Mouse (Mus musculus): ENCODE results near the gene Megf8.
"Not testable (repeated sequence)": the region's sequence is repeated elsewhere in the genome, so short reads cannot be mapped to it uniquely, and the experiment has no call there.

The Megf8 gene

GRCm38 (mm10) chr7:25399028-25399427 is 82.1 kb downstream of the Megf8 start:
- not testable (repeated sequence) for DNase-seq (ENCODE audit: low read depth, low spot score)

GRCm38 (mm10) chr7:25401551-25401950 is 84.6 kb downstream of the Megf8 start:
- DNase-seq (ENCODE audit: low read depth, low spot score), result no peak

GRCm38 (mm10) chr7:25401986-25402385 is 85.0 kb downstream of the Megf8 start:
- no peak for DNase-seq (ENCODE audit: low read depth, low spot score)

- DNase-seq (ENCODE audit: low read depth, low spot score), result peak; percentile 29
Measured at GRCm38 (mm10) chr7:25402671-25403101, 85.7 kb downstream of the Megf8 start.

- DNase-seq (ENCODE audit: low read depth, low spot score), result no peak
Measured at GRCm38 (mm10) chr7:25406468-25406867, 89.5 kb downstream of the Megf8 start.

- DNase-seq (ENCODE audit: low read depth, low spot score), result no peak
Measured at GRCm38 (mm10) chr7:25409114-25409760, 92.3 kb downstream of the Megf8 start.

- DNase-seq (ENCODE audit: low read depth, low spot score), result no peak
Measured at GRCm38 (mm10) chr7:25410969-25411615, 94.1 kb downstream of the Megf8 start.

- DNase-seq (ENCODE audit: low read depth, low spot score), result no peak
Measured at GRCm38 (mm10) chr7:25411861-25412260, 94.9 kb downstream of the Megf8 start.

GRCm38 (mm10) chr7:25412833-25413441 is 96.0 kb downstream of the Megf8 start, which contains the start of gene Cxcl17:
Cxcl17 (minus strand) TSS chr7:25412886.
- no peak for DNase-seq (ENCODE audit: low read depth, low spot score)
